Mouse (Mus musculus): ENCODE data around the gene Tmem266. TPM values are rescaled to one million over a fixed set of nuclear protein-coding genes. Genes with fewer than 3 reads are reported as not detected.

Tmem266 gene
- polyA plus RNA-seq, 1 experiment from 2014 or later, result 2.2 TPM

DNA sequence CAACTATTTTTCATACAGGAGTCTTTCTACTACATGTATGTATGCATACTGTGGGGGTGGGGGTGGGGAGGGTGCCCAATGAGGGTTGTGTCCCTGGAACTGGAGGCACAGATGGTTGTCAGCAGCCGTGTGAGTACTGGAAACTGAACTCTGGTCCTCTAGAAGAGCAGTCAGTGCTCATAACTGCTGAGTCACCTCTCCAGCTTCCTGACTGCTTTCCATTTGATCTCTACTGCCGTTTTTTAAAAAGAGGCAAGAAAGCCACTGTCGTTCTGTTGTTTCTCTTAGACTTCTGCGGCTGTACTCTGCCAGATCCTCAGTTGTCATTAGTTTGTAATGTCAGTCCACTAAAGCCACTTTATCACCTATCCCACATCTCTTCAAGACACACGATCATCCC lies 19.2 kb upstream of the Tmem266 start:
- H3K4me3 ChIP-seq (replicated peaks; ENCODE audit: low read length), result no peak overlapping the region
- no peak overlapping the region for H3K4me2 ChIP-seq (replicated peaks)
- H3K4me1 ChIP-seq (replicated peaks; ENCODE audit: control insufficient read depth, insufficient read depth, low read length), result no peaks in the 10 kb centered on the region
- H3K9me3 ChIP-seq (ENCODE audit: control insufficient read depth, low read length), result no peaks in the 10 kb centered on the region
- H3K9ac ChIP-seq, result no peak overlapping the region
- ATAC-seq (ENCODE audit: low FRiP score), result no peak
- no peaks in the 10 kb centered on the region for H3K27me3 ChIP-seq (ENCODE audit: control insufficient read depth, insufficient read depth, low read length)
- WGBS, result 79% methylated on average over 5 of the region's 5 CpGs
- no peak for DNase-seq (ENCODE audit: low spot score)
- H3K27ac ChIP-seq, result no peak overlapping the region
- H3K36me3 ChIP-seq (replicated peaks; ENCODE audit: control insufficient read depth, insufficient read depth), result no peaks in the 10 kb centered on the region

- 85% methylated on average over 5 of the region's 5 CpGs for WGBS
- no peak for DNase-seq (ENCODE audit: low spot score)
- Histone ChIP-seq H3K36me3 (replicated peaks; ENCODE audit: control insufficient read depth, insufficient read depth) (no peaks in the 10 kb centered on the region), H3K4me2 (replicated peaks) (no peak overlapping the region), H3K9ac (no peak overlapping the region), H3K27ac (no peak overlapping the region), H3K4me3 (replicated peaks; ENCODE audit: low read length) (no peak overlapping the region), H3K9me3 (ENCODE audit: control insufficient read depth, low read length) (no peaks in the 10 kb centered on the region), H3K27me3 (ENCODE audit: control insufficient read depth, insufficient read depth, low read length) (no peaks in the 10 kb centered on the region), H3K4me1 (replicated peaks; ENCODE audit: control insufficient read depth, insufficient read depth, low read length) (no peaks in the 10 kb centered on the region)
- ATAC-seq (ENCODE audit: low FRiP score), result no peak
Observed at GRCm38 (mm10) chr9:55308455-55308854, 18.3 kb upstream of the Tmem266 start.

- H3K4me1 ChIP-seq (replicated peaks; ENCODE audit: control insufficient read depth, insufficient read depth, low read length), result no peaks in the 10 kb centered on the region
- H3K9me3 ChIP-seq (ENCODE audit: control insufficient read depth, low read length), result no peaks in the 10 kb centered on the region
- WGBS, result 13% methylated on average over 5 of the region's 5 CpGs
- H3K36me3 ChIP-seq (replicated peaks; ENCODE audit: control insufficient read depth, insufficient read depth), result no peaks in the 10 kb centered on the region
- no peak overlapping the region for H3K9ac ChIP-seq
- H3K27me3 ChIP-seq (ENCODE audit: control insufficient read depth, insufficient read depth, low read length), result no peaks in the 10 kb centered on the region
- peak; percentile 95 for DNase-seq (ENCODE audit: low spot score)
- no peak overlapping the region for H3K4me3 ChIP-seq (replicated peaks; ENCODE audit: low read length)
- peak; percentile 70; the same call in 1 of the 2 replicates for ATAC-seq (ENCODE audit: low FRiP score)
- H3K4me2 ChIP-seq (replicated peaks), result no peak overlapping the region
- H3K27ac ChIP-seq, result no peak overlapping the region
Observed at GRCm38 (mm10) chr9:55311560-55311959, 15.2 kb upstream of the Tmem266 start.

DNA sequence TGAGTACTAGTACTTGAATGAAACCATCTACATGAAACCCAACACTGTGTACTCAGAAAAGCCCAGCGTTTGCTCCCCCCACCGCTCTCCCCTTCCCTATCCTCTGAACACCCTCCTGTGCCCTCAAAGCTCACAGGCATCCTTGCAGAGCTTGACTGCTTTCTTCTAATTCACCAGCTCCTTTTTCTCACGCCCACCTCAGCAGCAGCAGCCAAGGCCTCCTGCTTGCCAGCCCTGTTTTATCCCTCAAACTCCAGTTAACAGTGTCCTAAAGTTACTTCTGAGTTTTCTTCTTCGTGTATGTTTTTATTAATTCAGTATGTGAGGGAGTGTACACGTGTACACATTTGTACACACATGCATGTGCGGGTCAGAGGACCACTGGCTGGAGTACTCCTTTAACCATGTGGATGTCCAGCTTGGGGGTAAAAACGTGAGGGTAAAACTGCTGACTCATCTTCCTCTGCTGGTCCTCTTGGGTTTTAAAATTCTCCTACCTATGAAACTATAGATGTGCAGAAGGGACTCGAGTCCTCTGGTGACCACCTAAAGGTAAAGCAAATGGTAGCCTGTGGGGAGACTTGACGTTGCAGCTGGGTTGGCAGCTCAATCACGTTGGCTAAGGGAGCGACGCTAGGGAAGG lies 13.0 kb upstream of the Tmem266 start:
- ATAC-seq (ENCODE audit: low FRiP score) (no peak), DNase-seq (ENCODE audit: low spot score) (no peak)
- H3K27me3 ChIP-seq (ENCODE audit: control insufficient read depth, insufficient read depth, low read length), result no peaks in the 10 kb centered on the region
- H3K4me3 ChIP-seq (replicated peaks; ENCODE audit: low read length), result no peak overlapping the region
- H3K9ac ChIP-seq, result no peak overlapping the region
- no peak overlapping the region for H3K4me2 ChIP-seq (replicated peaks)
- 68% methylated on average over 12 of the region's 12 CpGs for WGBS
- H3K4me1 ChIP-seq (replicated peaks; ENCODE audit: control insufficient read depth, insufficient read depth, low read length), result no peaks in the 10 kb centered on the region
- H3K36me3 ChIP-seq (replicated peaks; ENCODE audit: control insufficient read depth, insufficient read depth), result no peaks in the 10 kb centered on the region
- no peak overlapping the region for H3K27ac ChIP-seq
- no peaks in the 10 kb centered on the region for H3K9me3 ChIP-seq (ENCODE audit: control insufficient read depth, low read length)

DNA sequence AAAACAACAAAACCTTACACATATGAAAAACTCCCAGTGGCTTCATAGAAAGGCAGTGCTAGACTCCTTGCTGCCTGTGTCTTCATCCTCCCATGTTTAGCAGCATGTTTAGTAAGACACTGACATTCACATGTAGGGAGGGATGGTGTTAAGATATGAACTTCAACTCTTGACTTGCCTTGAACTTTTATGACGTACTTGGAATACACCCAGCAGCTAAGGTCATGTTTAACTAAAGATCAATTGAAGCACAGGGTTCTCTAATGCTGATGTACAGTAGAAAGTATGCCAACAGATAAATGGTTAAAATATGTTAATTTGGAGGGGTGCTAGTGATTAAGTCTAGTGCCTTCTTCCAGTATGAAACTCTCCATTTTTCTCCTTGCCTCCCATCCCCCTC lies 4.1 kb upstream of the Tmem266 start:
- no peaks in the 10 kb centered on the region for H3K27me3 ChIP-seq (ENCODE audit: control insufficient read depth, insufficient read depth, low read length)
- WGBS, result 98% methylated on average over 1 of the region's 1 CpGs

DNA sequence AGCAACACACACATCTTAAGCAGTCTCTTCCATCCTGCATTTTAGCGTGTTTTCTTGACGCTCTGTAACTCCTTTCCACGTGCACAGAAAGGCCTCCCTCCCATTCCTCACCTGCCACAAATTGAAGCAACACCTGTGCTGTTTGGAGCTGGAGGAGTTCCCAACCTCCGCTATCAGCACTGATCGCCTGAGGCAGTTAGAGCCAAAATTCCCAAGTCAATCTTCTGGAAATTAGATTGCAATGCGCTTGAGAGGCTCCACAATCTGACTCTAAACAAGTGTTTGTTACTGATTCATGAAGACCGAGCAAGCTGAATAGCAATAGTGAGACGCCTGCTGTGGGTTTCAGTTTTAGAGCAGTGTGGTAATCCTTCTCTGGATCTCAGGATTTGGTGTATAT lies 2.6 kb upstream of the Tmem266 start:
- WGBS, result 40% methylated on average over 8 of the region's 8 CpGs
- H3K9me3 ChIP-seq (ENCODE audit: control insufficient read depth, low read length), result no peaks in the 10 kb centered on the region
- H3K27ac ChIP-seq, result no peak overlapping the region
- H3K36me3 ChIP-seq (replicated peaks; ENCODE audit: control insufficient read depth, insufficient read depth), result no peaks in the 10 kb centered on the region
- H3K4me2 ChIP-seq (replicated peaks), result no peak overlapping the region
- no peak for ATAC-seq (ENCODE audit: low FRiP score)
- no peak overlapping the region for H3K9ac ChIP-seq
- H3K4me3 ChIP-seq (replicated peaks; ENCODE audit: low read length), result no peak overlapping the region
- 0 out of 2 replicates have a peak, but pooled peaks cover 6% of the 10 kb centered on the region for H3K27me3 ChIP-seq (ENCODE audit: control insufficient read depth, insufficient read depth, low read length)
- H3K4me1 ChIP-seq (replicated peaks; ENCODE audit: control insufficient read depth, insufficient read depth, low read length), result peaks cover 10% of the 10 kb centered on the region
- no peak for DNase-seq (ENCODE audit: low spot score)

More for the DNA sequence above, 4.1 kb upstream of the Tmem266 start:
- Histone ChIP-seq H3K27ac (no peak overlapping the region), H3K9ac (no peak overlapping the region), H3K36me3 (replicated peaks; ENCODE audit: control insufficient read depth, insufficient read depth) (no peaks in the 10 kb centered on the region), H3K4me2 (replicated peaks) (no peak overlapping the region), H3K9me3 (ENCODE audit: control insufficient read depth, low read length) (no peaks in the 10 kb centered on the region), H3K4me3 (replicated peaks; ENCODE audit: low read length) (no peak overlapping the region), H3K4me1 (replicated peaks; ENCODE audit: control insufficient read depth, insufficient read depth, low read length) (peaks cover 5% of the 10 kb centered on the region; the same call in 1 of the 2 replicates)
- ATAC-seq (ENCODE audit: low FRiP score) (no peak), DNase-seq (ENCODE audit: low spot score) (no peak)

DNA sequence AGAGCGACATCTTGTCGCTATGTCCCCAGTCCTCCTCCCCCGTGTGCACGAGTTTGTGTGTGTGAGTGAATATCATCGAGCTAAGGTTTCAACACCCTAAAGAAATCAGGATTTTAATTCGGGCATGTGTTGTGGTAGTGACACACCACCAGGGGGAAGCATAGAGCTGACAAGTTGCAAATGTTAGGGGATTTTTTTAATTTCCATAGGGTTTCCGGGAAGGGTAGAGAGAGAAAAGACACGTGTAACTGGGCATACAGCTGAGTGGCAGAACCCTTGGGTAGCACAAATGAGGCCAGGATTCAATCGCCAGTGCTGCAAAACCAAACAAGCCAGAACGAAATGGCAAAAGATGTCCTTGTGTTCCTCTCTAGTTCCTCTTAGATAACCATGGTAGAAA lies 2.2 kb upstream of the Tmem266 start:
- 47% methylated on average over 10 of the region's 10 CpGs for WGBS
- ATAC-seq (ENCODE audit: low FRiP score), result no peak
- H3K4me1 ChIP-seq (replicated peaks; ENCODE audit: control insufficient read depth, insufficient read depth, low read length), result peaks cover 10% of the 10 kb centered on the region
- no peaks in the 10 kb centered on the region for H3K9me3 ChIP-seq (ENCODE audit: control insufficient read depth, low read length)
- DNase-seq (ENCODE audit: low spot score), result no peak
- no peak overlapping the region for H3K4me2 ChIP-seq (replicated peaks)
- H3K4me3 ChIP-seq (replicated peaks; ENCODE audit: low read length), result no peak overlapping the region
- H3K9ac ChIP-seq, result no peak overlapping the region
- no peak overlapping the region for H3K27ac ChIP-seq
- 0 out of 2 replicates have a peak, but pooled peaks cover 6% of the 10 kb centered on the region for H3K27me3 ChIP-seq (ENCODE audit: control insufficient read depth, insufficient read depth, low read length)
- H3K36me3 ChIP-seq (replicated peaks; ENCODE audit: control insufficient read depth, insufficient read depth), result no peaks in the 10 kb centered on the region

- WGBS, result 21% methylated on average over 1 of the region's 1 CpGs
Observed at GRCm38 (mm10) chr9:55325061-55325460, 1.7 kb upstream of the Tmem266 start.

DNA sequence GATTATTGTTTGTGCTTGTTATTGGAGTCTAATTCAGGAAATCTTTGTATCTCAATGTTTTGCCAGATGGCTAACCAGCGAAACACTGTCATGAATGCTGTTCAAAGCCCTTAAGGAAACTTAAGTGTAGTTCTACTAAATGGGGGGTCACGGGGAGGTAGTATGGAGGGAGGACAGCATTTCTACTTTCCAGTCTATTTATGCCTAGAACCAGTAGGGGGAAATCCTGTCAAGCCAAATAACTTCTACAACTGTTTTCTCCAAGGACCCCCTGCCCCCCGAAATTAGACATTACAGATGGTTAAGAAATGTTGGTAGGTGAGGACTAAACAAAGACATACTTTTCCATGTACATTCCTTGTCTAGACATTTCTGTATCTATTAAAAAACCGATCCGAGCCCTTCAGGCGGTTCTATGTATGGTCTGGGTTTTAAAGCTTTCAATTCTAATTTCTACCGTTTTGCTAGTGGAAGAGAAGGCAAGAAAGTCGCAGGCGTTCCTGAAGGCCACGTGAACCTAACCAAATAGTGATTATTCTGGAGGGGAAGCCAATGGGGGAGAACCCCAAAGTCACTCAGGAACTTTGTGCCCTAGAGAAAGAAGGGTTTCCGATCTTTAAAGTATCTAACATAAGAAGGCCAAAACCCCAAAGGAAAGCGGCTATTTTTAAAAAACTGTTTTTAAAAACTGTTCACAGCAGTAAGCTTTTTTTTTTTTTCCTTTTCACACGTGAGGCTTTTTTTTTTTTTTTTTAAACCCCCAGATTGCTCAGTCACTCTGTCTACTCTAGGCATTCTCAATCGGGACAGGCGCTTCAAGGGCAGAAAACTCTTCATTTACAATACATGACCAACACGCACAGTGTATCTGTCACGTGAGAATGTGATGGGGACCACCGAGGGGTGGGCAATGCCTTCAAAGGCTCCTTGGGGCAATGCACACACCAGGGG lies 874 bp upstream of the Tmem266 start:
- ATAC-seq (ENCODE audit: low FRiP score), result no peak

More at GRCm38 (mm10) chr9:55325061-55325460, 1.7 kb upstream of the Tmem266 start:
- Histone ChIP-seq H3K9me3 (ENCODE audit: control insufficient read depth, low read length) (no peaks in the 10 kb centered on the region), H3K4me2 (replicated peaks) (no peak overlapping the region), H3K4me1 (replicated peaks; ENCODE audit: control insufficient read depth, insufficient read depth, low read length) (peaks cover 10% of the 10 kb centered on the region), H3K36me3 (replicated peaks; ENCODE audit: control insufficient read depth, insufficient read depth) (no peaks in the 10 kb centered on the region), H3K9ac (no peak overlapping the region), H3K27ac (no peak overlapping the region), H3K4me3 (replicated peaks; ENCODE audit: low read length) (no peak overlapping the region), H3K27me3 (ENCODE audit: control insufficient read depth, insufficient read depth, low read length) (0 out of 2 replicates have a peak, but pooled peaks cover 6% of the 10 kb centered on the region)
- peak; percentile 30 for DNase-seq (ENCODE audit: low spot score)
- ATAC-seq (ENCODE audit: low FRiP score), result no peak

More for the DNA sequence above, 874 bp upstream of the Tmem266 start:
- peak overlapping the region; percentile 74 for H3K4me2 ChIP-seq (replicated peaks)
- H3K9ac ChIP-seq, result peak overlapping the region; percentile 82
- no peak for DNase-seq (ENCODE audit: low spot score)
- H3K27me3 ChIP-seq (ENCODE audit: control insufficient read depth, insufficient read depth, low read length), result 0 out of 2 replicates have a peak, but pooled peaks cover 6% of the 10 kb centered on the region
- peak overlapping the region; percentile 75 for H3K4me3 ChIP-seq (replicated peaks; ENCODE audit: low read length)
- H3K9me3 ChIP-seq (ENCODE audit: control insufficient read depth, low read length), result no peaks in the 10 kb centered on the region
- WGBS, result 16% methylated on average over 18 of the region's 18 CpGs
- H3K27ac ChIP-seq, result peak overlapping the region; percentile 70; the same call in 1 of the 2 replicates
- H3K4me1 ChIP-seq (replicated peaks; ENCODE audit: control insufficient read depth, insufficient read depth, low read length), result peaks cover 10% of the 10 kb centered on the region
- H3K36me3 ChIP-seq (replicated peaks; ENCODE audit: control insufficient read depth, insufficient read depth), result no peaks in the 10 kb centered on the region

All from hindbrain, embryonic 14.5 days (tissue).